Mouse (Mus musculus): ENCODE results near the gene Cdc73. TPM values are rescaled to one million over a fixed set of nuclear protein-coding genes. Genes with fewer than 3 reads are reported as not detected.
A peak's percentile ranks its signal among the peaks of the same experiment; 100 is the strongest.

Cdc73 gene
- 15.4 and 17.4 TPM in 2 replicates for polyA plus RNA-seq (2014; fragmentation: Nextera tagmentation; extraction: Ambion mirVana)

- peaks cover 12% of the 10 kb centered on the region for H3K4me1 ChIP-seq (replicated peaks; ENCODE audit: control insufficient read depth, insufficient read depth, low read length)
- H3K4me2 ChIP-seq (replicated peaks) = peak within 1 kb of the TSS; percentile 74
- WGBS = under 1% methylated on average over 74 of the region's 74 CpGs
- peak; percentile 99 for ATAC-seq (ENCODE audit: low FRiP score)
- peak within 1 kb of the TSS; percentile 92 for H3K4me3 ChIP-seq (replicated peaks; ENCODE audit: low read length)
- H3K27me3 ChIP-seq (ENCODE audit: control insufficient read depth, insufficient read depth, low read length) = no peaks in the 10 kb centered on the region
- H3K9ac ChIP-seq = peak within 1 kb of the TSS; percentile 88
- no peaks in the 10 kb centered on the region for H3K9me3 ChIP-seq (ENCODE audit: control insufficient read depth, low read length)
- peak within 1 kb of the TSS; percentile 92 for H3K27ac ChIP-seq
- H3K36me3 ChIP-seq (replicated peaks; ENCODE audit: control insufficient read depth, insufficient read depth) = peaks cover 6% of the 10 kb centered on the region; the same call in 1 of the 2 replicates
- DNase-seq (ENCODE audit: low spot score) = peak; percentile 93
These were observed at the start of gene Cdc73 for GRCm38 (mm10) chr1:143702741-143703262. Gene Cdc73 (minus strand): TSS chr1:143702893.

- no peak overlapping the region for H3K4me3 ChIP-seq (replicated peaks; ENCODE audit: low read length)
- H3K9me3 ChIP-seq (ENCODE audit: control insufficient read depth, low read length) = no peaks in the 10 kb centered on the region
- no peak overlapping the region for H3K27ac ChIP-seq
- no peak overlapping the region for H3K4me2 ChIP-seq (replicated peaks)
- ATAC-seq (ENCODE audit: low FRiP score) (no peak), DNase-seq (ENCODE audit: low spot score) (no peak)
- peaks cover 60% of the 10 kb centered on the region for H3K36me3 ChIP-seq (replicated peaks; ENCODE audit: control insufficient read depth, insufficient read depth)
- H3K9ac ChIP-seq = no peak overlapping the region
- 90% methylated on average over 10 of the region's 10 CpGs for WGBS
- peaks cover 6% of the 10 kb centered on the region; the same call in 1 of the 2 replicates for H3K4me1 ChIP-seq (replicated peaks; ENCODE audit: control insufficient read depth, insufficient read depth, low read length)
- H3K27me3 ChIP-seq (ENCODE audit: control insufficient read depth, insufficient read depth, low read length) = no peaks in the 10 kb centered on the region
These were observed 43.2 kb upstream of the Cdc73 start for GRCm38 (mm10) chr1:143745871-143746270.

GRCm38 (mm10) chr1:143742186-143742585 lies 39.5 kb upstream of the Cdc73 start:
- Histone ChIP-seq H3K4me3 (replicated peaks; ENCODE audit: low read length) (no peak overlapping the region), H3K36me3 (replicated peaks; ENCODE audit: control insufficient read depth, insufficient read depth) (peaks cover 43% of the 10 kb centered on the region), H3K9me3 (ENCODE audit: control insufficient read depth, low read length) (no peaks in the 10 kb centered on the region), H3K9ac (no peak overlapping the region), H3K27me3 (ENCODE audit: control insufficient read depth, insufficient read depth, low read length) (no peaks in the 10 kb centered on the region), H3K4me1 (replicated peaks; ENCODE audit: control insufficient read depth, insufficient read depth, low read length) (peaks cover 12% of the 10 kb centered on the region; the same call in 1 of the 2 replicates), H3K4me2 (replicated peaks) (no peak overlapping the region), H3K27ac (no peak overlapping the region)
- ATAC-seq (ENCODE audit: low FRiP score) (no peak), DNase-seq (ENCODE audit: low spot score) (no peak)
- 45% methylated on average over 6 of the region's 6 CpGs for WGBS

- peaks cover 35% of the 10 kb centered on the region for H3K36me3 ChIP-seq (replicated peaks; ENCODE audit: control insufficient read depth, insufficient read depth)
- no peaks in the 10 kb centered on the region for H3K27me3 ChIP-seq (ENCODE audit: control insufficient read depth, insufficient read depth, low read length)
- WGBS = 89% methylated on average over 5 of the region's 5 CpGs
- no peak overlapping the region for H3K9ac ChIP-seq
- H3K4me2 ChIP-seq (replicated peaks) = no peak overlapping the region
- ATAC-seq (ENCODE audit: low FRiP score) (no peak), DNase-seq (ENCODE audit: low spot score) (no peak)
- H3K4me3 ChIP-seq (replicated peaks; ENCODE audit: low read length) = no peak overlapping the region
- H3K4me1 ChIP-seq (replicated peaks; ENCODE audit: control insufficient read depth, insufficient read depth, low read length) = peaks cover 12% of the 10 kb centered on the region; the same call in 1 of the 2 replicates
- H3K9me3 ChIP-seq (ENCODE audit: control insufficient read depth, low read length) = no peaks in the 10 kb centered on the region
- H3K27ac ChIP-seq = no peak overlapping the region
These were observed 38.6 kb upstream of the Cdc73 start for GRCm38 (mm10) chr1:143741331-143741730.

- Histone ChIP-seq H3K4me1 (replicated peaks; ENCODE audit: control insufficient read depth, insufficient read depth, low read length) (peaks cover 12% of the 10 kb centered on the region; the same call in 1 of the 2 replicates), H3K27me3 (ENCODE audit: control insufficient read depth, insufficient read depth, low read length) (no peaks in the 10 kb centered on the region), H3K4me2 (replicated peaks) (peak overlapping the region; percentile 83), H3K9ac (no peak overlapping the region), H3K27ac (no peak overlapping the region), H3K9me3 (ENCODE audit: control insufficient read depth, low read length) (no peaks in the 10 kb centered on the region), H3K36me3 (replicated peaks; ENCODE audit: control insufficient read depth, insufficient read depth) (peaks cover 32% of the 10 kb centered on the region), H3K4me3 (replicated peaks; ENCODE audit: low read length) (peak overlapping the region; percentile 53; the same call in 1 of the 2 replicates)
- no peak for DNase-seq (ENCODE audit: low spot score)
- no peak for ATAC-seq (ENCODE audit: low FRiP score)
- 87% methylated on average over 10 of the region's 10 CpGs for WGBS
These were observed 37.9 kb upstream of the Cdc73 start for GRCm38 (mm10) chr1:143740581-143740980.

GRCm38 (mm10) chr1:143739361-143740350 lies 37.0 kb upstream of the Cdc73 start:
- peak; percentile 92 for DNase-seq (ENCODE audit: low spot score)
- Histone ChIP-seq H3K36me3 (replicated peaks; ENCODE audit: control insufficient read depth, insufficient read depth) (peaks cover 23% of the 10 kb centered on the region), H3K4me2 (replicated peaks) (peak overlapping the region; percentile 83), H3K4me3 (replicated peaks; ENCODE audit: low read length) (peak overlapping the region; percentile 53), H3K27me3 (ENCODE audit: control insufficient read depth, insufficient read depth, low read length) (no peaks in the 10 kb centered on the region), H3K4me1 (replicated peaks; ENCODE audit: control insufficient read depth, insufficient read depth, low read length) (peaks cover 12% of the 10 kb centered on the region; the same call in 1 of the 2 replicates), H3K27ac (peak overlapping the region; percentile 82), H3K9me3 (ENCODE audit: control insufficient read depth, low read length) (no peaks in the 10 kb centered on the region), H3K9ac (peak overlapping the region; percentile 71)
- under 1% methylated on average over 66 of the region's 71 CpGs for WGBS
- peak; percentile 94 for ATAC-seq (ENCODE audit: low FRiP score)

GRCm38 (mm10) chr1:143738811-143739210 lies 36.1 kb upstream of the Cdc73 start:
- Histone ChIP-seq H3K27ac (peak overlapping the region; percentile 82), H3K4me3 (replicated peaks; ENCODE audit: low read length) (peak overlapping the region; percentile 53), H3K27me3 (ENCODE audit: control insufficient read depth, insufficient read depth, low read length) (no peaks in the 10 kb centered on the region), H3K9me3 (ENCODE audit: control insufficient read depth, low read length) (no peaks in the 10 kb centered on the region), H3K36me3 (replicated peaks; ENCODE audit: control insufficient read depth, insufficient read depth) (peaks cover 16% of the 10 kb centered on the region), H3K9ac (peak overlapping the region; percentile 71), H3K4me1 (replicated peaks; ENCODE audit: control insufficient read depth, insufficient read depth, low read length) (peaks cover 12% of the 10 kb centered on the region; the same call in 1 of the 2 replicates), H3K4me2 (replicated peaks) (peak overlapping the region; percentile 83)
- peak; percentile 47 for DNase-seq (ENCODE audit: low spot score)
- peak; percentile 39; the same call in 1 of the 2 replicates for ATAC-seq (ENCODE audit: low FRiP score)
- 22% methylated on average over 11 of the region's 11 CpGs for WGBS

GRCm38 (mm10) chr1:143733914-143734410 lies 31.3 kb upstream of the Cdc73 start:
- no peak overlapping the region for H3K4me3 ChIP-seq (replicated peaks; ENCODE audit: low read length)
- no peak overlapping the region for H3K4me2 ChIP-seq (replicated peaks)
- no peak for DNase-seq (ENCODE audit: low spot score)

GRCm38 (mm10) chr1:143731691-143732090 lies 29.0 kb upstream of the Cdc73 start:
- no peak overlapping the region for H3K27ac ChIP-seq
- H3K9ac ChIP-seq = no peak overlapping the region
- no peak overlapping the region for H3K4me3 ChIP-seq (replicated peaks; ENCODE audit: low read length)
- H3K27me3 ChIP-seq (ENCODE audit: control insufficient read depth, insufficient read depth, low read length) = no peaks in the 10 kb centered on the region
- H3K4me1 ChIP-seq (replicated peaks; ENCODE audit: control insufficient read depth, insufficient read depth, low read length) = no peaks in the 10 kb centered on the region
- no peaks in the 10 kb centered on the region for H3K9me3 ChIP-seq (ENCODE audit: control insufficient read depth, low read length)
- WGBS = 34% methylated on average over 4 of the region's 4 CpGs
- H3K4me2 ChIP-seq (replicated peaks) = no peak overlapping the region
- ATAC-seq (ENCODE audit: low FRiP score) (no peak), DNase-seq (ENCODE audit: low spot score) (no peak)
- no peaks in the 10 kb centered on the region for H3K36me3 ChIP-seq (replicated peaks; ENCODE audit: control insufficient read depth, insufficient read depth)

More at GRCm38 (mm10) chr1:143733914-143734410, 31.3 kb upstream of the Cdc73 start:
- no peaks in the 10 kb centered on the region for H3K36me3 ChIP-seq (replicated peaks; ENCODE audit: control insufficient read depth, insufficient read depth)
- no peak for ATAC-seq (ENCODE audit: low FRiP score)
- no peaks in the 10 kb centered on the region for H3K27me3 ChIP-seq (ENCODE audit: control insufficient read depth, insufficient read depth, low read length)
- H3K27ac ChIP-seq = no peak overlapping the region
- no peaks in the 10 kb centered on the region for H3K9me3 ChIP-seq (ENCODE audit: control insufficient read depth, low read length)
- H3K4me1 ChIP-seq (replicated peaks; ENCODE audit: control insufficient read depth, insufficient read depth, low read length) = 0 out of 2 replicates have a peak, but pooled peaks cover 2% of the 10 kb centered on the region
- WGBS = 76% methylated on average over 5 of the region's 5 CpGs
- H3K9ac ChIP-seq = no peak overlapping the region

All from hindbrain, embryonic 14.5 days (tissue).